Mouse (Mus musculus) spleen, adult 12 weeks (tissue): ENCODE measurements around the gene Ces2c.
"Not testable (repeated sequence)": the region's sequence is repeated elsewhere in the genome, so short reads cannot be mapped to it uniquely, and the experiment has no call there.

Source experiments
- DNase-seq: peaks from one replicate; pipeline ENCODE4 v3.0.0; 2022; ENCODE audit warnings: low spot score

The Ces2c gene

DNA sequence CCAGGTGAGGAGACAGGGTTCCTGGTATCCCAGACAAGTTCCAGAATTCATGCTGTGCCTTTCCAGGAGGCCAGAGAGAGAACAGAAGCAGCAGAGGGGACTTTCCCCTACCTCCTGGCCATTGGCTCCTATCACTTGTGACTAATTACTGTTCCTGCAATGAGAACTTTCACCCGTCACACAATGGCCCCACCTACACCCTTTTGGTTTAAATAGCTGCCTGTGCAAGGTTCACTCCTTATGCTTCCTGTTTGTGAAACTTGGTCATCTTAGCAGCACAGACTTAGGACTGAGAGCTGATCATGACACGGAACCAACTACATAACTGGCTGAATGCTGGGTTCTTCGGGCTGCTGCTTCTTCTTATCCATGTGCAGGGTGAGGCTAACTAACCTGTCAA lies at the start of gene Ces2c:
Ces2c (plus strand) TSS at position 238 of the 400 bp plus-strand sequence.
- no peak for DNase-seq

- no peak for DNase-seq
Observed at GRCm38 (mm10) chr8:104799385-104799784, 47.5 kb upstream of the Ces2c start.

GRCm38 (mm10) chr8:104806127-104806526 lies 40.7 kb upstream of the Ces2c start:
- no peak for DNase-seq

GRCm38 (mm10) chr8:104808542-104809413 lies 38.1 kb upstream of the Ces2c start:
- DNase-seq, result no peak

DNA sequence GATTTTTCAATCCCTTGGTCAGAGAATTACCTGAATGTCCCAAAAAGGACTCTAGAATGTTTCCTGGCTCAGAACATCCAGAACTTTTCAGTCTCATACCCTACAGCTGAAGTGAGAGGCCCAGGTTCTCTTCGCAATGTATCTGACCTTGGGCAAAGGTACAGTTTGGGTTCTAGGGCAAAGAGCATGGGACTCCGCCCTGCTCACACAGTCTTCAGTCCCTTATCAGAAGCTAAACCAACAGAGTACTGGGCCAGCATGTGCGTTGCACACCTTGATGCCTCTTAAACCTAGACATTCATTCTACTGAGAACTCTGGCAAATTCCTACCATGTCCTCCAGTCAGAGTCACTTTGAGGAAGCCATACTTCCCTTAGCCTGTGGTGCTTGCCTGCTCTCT lies 37.4 kb upstream of the Ces2c start:
- DNase-seq, result no peak

DNA sequence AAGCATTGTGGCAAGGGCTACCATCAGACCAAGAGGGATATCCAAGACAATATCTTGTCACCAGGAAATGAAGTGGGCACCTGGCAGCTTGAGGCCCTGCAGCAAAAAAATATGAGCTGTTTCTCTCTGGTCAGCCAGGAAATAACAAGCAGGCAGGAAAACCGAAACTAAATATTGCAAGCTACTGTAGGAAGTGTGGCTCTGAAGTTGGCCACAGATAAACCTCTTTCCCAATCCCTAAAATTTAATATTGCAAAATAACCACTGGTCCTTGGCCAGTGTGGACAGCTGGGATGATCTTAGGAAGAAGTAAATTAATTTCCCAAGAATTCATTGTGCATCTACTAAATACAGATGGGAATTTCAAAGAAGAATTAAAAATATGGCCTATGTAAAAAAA lies 20.0 kb upstream of the Ces2c start:
- no peak for DNase-seq

GRCm38 (mm10) chr8:104828221-104828620 lies 18.6 kb upstream of the Ces2c start:
- DNase-seq, result no peak

DNA sequence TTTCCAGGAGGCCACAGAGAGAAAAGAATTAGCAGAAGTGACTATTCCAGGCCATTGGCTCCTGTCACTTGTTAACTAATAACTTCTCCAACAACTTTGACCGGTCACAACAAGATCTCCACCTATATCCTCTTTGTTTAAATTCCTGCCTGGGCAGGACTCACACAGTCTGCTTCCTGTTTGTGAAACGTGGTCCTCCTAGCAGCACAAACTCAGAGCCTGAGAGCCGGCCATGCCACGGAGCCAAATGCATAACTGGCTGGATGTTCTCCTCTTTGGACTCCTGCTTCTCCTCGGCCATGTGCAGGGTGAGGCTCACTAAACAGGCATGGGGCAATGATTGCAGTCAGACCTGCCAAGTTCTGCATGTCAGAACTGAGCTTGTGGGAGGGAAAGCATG lies 15.4 kb upstream of the Ces2c start, which contains the start of gene Ces2b:
Ces2b (plus strand) TSS at position 133 of the 400 bp plus-strand sequence.
- no peak for DNase-seq

GRCm38 (mm10) chr8:104841360-104842078 lies 5.3 kb upstream of the Ces2c start:
- no peak for DNase-seq

DNA sequence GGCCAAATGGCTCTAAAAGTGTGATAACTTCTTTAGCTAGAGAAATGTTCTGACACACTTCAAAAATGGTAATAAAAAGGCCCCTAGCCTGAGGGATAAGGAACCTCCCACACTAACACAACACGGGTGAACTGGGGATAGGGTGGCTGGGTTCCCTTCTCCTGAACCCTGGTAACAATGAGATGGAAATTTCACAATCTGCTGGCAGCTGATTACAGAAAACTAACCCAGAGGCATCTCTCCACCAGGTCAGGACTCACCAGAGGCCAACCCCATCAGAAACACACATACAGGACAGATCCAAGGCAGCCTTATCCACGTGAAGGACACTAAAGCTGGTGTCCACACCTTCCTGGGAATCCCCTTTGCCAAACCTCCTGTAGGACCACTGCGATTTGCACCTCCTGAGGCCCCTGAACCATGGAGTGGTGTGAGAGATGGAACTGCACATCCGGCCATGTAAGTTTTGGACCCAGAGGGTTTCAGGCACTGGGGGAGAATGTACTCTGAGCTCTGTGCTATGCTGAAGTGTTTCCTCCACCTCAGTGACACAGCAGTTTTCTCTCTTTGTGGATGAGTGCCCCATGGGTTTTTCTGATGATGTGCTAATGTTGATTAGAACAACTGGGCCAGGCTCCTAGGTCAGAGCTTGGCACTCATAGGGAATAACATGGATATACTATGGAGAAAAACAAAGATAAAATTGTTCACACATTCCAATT lies 1.0 kb downstream of the Ces2c start:
- DNase-seq, result no peak

DNA sequence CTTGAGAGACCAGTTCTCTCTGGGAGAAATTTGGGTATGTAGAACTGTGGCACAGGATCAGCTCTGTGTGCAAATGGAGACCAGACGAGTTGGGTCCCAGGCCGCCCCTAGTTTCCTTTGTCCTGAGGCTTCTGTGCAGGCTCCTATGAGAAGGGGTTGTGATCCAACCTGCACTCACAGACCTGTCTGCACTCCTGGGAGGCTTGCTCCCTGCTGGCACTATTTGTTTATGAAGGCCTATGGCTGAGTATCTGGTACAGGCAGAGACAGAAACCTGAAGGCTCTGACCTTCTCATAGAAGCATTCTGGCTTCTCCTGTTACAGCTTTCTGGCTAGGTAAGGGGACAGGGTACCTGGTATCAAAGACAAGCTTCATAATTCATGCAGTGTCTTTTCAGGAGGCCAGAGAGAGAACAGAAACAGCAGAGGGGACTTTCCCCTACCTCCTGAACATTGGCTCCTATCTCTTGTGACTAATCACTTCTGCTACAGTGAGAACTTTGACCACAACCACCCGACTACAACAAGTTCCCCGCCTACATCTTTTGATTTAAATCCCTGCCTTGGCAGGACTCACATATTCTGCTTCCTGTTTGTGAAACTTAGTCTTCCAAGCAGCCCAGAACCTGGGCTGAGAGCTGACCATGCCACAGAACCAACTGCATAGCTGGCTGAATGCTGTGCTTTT lies 20.1 kb downstream of the Ces2c start:
- not testable (repeated sequence) for DNase-seq

DNA sequence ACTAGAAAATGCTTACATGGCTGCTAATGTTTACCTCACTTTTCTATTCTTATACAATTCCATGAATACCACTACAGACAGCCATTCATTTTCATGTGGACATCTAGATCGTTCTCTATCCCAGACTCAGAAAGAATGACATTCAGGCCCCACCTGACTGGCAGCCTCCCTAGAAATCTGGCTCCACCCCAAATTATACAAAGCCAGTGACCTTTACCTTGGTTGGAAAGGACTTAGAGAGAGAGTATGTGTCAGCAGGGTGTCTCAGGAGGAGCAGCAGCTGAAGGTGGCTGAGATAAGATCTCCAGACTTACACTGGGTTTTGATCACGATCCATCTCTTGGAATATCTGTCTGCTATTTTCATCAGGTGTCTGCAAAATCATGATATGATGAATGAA lies 22.0 kb downstream of the Ces2c start:
- not testable (repeated sequence) for DNase-seq

GRCm38 (mm10) chr8:104886223-104886926 lies 39.5 kb downstream of the Ces2c start:
- not testable (repeated sequence) for DNase-seq

- DNase-seq, result no peak
Observed at GRCm38 (mm10) chr8:104901746-104902145, 54.9 kb downstream of the Ces2c start.
